Mouse (Mus musculus) 416B (cell line): ENCODE data around the gene Atxn7l3.

Experiments
- DNase-seq: peaks from one replicate; pipeline ENCODE4 v3.0.0; 2011; ENCODE audit warnings: low read depth

Gene Atxn7l3

GRCm38 (mm10) chr11:102294887-102295597 is 1.4 kb downstream of the Atxn7l3 start:
- peak; percentile 91 for DNase-seq

GRCm38 (mm10) chr11:102294416-102294815 is 2.0 kb downstream of the Atxn7l3 start:
- no peak for DNase-seq

DNA sequence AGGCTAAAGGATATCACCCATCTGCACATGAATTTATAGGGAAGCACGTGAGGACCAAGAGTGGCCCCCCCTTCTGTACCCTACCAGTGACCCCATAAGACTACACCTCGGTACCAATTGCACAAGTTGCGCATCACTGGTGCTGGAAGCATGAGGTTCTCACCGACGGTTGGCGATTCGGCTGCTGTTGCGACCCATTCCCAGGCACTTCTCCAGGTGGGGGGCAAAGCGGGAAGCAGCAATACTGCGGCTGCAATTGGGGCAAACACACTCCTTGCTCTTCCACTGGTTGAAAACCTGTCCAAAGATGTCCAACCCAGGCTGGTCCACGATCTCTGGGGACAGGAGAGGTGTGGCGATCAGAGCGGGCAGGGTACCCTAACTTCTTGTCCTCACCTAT is 2.5 kb downstream of the Atxn7l3 start:
- DNase-seq, result no peak

DNA sequence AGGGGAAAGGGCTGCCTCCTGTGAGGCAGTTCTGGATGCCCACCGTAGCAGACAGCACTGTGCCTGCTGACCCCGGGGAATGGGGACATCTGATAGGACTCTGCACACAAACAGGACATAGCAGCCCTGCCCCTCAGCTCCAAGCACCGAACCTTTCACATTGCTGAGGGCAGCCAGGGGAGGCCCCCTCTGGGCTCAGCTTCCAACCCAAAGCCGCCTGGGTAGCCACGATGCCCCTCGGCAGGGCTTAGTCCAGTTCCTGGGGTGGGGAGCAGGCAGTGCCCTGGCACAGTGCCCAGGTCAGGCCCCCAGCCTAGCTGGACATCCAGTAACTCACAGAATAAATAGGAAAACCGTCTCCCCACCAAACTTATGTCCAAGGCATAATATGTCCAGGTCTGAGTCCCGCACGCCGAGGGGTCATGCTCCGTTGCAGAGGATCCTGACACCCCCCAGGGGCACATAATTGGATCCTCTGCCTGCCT is 5.3 kb downstream of the Atxn7l3 start:
- no peak for DNase-seq

- DNase-seq, result no peak
Observed at GRCm38 (mm10) chr11:102290141-102290540, 6.3 kb downstream of the Atxn7l3 start.

DNA sequence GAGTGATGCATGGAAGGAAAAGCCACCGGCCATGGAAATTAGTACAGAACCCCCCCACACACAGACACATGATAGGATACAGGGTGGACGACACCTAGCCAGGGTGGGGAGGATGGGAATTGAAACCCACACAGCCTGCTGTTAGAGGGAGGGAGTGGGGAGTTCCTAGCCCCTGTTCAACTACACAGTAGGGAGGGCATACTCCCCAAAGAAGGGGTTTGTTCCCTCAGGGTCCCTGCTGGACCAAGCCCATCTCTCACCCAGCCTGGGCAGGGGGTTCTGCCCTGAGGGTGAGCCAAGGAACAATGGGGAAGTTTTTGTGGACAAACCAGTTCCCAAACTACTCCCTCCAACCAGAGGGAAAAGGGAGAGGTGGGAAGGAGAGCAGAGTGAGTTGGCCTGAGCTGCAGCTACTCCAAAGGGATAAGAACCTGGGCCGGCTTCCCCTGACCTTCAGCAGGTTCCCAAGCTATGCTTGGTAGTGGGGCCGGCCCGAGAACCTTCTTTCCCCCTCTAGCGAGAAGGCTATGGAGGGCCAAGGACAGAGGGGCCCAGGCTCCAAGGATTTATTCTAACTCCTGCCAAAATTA is 6.8 kb downstream of the Atxn7l3 start:
- no peak for DNase-seq

DNA sequence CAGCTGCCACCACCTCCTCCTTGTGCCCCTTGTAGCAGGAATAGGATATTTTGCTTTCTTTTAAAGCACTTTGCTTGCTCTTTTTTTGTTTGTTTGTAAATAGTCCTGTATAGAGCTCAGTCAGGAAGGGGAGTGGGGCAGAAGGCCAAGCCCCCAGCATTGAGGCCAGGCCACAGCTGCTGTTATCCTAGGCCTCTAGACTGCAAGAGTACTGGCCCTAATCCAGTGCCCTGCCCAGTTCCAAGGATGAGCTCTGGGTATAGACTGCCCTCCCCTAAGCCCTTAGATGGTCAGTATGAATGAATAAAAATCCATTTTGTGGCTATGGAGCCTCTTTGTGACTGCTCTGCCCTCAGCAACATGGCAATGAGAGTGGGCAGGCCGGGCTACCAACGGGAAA is 7.5 kb downstream of the Atxn7l3 start:
- DNase-seq, result no peak

DNA sequence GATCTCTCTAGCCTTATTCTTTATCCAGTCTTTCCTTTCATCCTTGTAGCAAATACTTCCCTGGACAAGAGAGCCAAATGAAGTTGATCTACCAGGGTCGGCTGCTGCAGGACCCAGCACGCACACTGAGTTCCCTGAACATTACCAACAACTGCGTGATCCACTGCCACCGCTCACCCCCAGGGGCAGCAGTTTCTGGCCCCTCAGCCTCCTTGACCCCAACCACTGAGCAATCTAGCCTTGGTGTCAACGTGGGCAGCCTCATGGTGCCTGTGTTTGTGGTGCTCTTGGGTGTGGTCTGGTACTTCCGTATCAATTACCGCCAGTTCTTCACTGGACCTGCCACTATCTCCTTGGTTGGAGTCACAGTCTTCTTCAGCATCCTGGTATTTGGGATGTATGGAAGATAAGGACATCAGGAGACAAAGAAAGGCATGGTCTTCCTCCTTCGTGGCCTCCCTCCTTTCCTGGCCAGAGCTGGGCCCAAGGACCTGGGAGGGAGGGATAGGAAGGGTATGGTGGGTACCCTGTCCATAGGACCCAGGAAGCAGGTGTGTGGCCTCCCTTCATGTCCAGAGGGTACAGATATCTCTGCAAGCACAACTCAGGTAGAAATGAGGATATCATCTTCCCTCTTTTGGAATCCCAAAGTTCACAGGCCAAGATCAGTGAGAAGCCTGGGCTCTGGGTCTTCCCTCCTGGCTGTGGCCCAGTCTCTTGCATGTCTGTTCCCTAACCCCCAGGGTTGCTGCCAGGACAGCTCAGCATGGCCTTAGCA is 8.2 kb downstream of the Atxn7l3 start:
- DNase-seq, result no peak

DNA sequence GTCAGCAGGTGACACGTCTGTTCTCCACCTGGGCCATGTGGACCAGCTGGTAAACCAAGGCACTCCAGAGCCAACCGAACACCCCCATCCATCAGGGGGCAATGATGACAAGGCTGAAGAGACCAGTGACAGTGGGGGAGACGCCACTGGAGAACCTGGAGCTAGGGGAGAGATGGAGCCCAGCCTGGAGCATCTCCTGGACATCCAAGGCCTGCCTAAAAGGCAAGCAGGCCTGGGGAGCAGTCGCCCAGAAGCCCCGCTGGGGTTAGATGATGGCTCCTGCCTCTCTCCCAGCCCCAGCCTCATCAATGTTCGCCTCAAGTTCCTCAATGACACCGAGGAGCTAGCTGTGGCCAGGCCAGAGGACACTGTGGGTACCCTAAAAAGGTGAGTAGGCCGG is 8.9 kb downstream of the Atxn7l3 start:
- DNase-seq, result no peak

DNA sequence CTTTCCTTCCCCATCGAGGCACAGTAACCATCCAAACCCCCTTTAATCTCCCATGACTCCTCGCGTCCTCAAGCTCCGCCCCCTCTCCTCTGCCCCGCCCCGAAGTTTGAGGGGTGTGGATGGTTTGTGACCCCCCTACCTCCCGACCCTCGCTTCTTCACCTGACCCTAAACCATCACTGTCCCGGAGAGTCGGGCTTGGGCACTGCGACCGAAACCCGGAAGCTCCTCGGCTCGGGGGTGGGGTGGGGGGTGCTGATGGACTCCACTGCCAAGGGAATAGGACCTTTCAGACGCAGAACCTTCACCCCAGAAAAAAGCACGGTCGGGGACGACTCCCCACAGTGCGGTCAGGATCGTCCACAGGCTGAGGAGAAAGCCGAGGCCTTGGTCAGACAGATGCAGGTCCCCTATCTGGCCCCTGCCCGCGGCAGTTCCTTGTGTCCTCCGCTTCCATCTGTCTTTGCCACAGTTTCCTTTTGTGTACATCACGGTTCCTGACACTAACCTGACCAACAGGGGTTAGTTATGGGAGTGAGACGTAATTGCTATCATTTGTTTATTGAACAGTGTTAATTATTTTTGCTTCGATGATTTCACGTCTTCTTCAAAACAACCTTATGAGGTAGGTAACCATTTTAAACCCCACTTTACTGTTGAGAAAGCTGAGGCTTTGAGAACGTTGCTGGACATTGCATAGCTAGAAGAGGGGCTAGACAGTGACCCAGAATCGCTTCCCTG is 11.2 kb downstream of the Atxn7l3 start:
- no peak for DNase-seq

GRCm38 (mm10) chr11:102284501-102285094 is 11.8 kb downstream of the Atxn7l3 start, which contains the start of gene Tmub2:
Tmub2 (plus strand) TSS chr11:102284931.
- DNase-seq, result peak; percentile 100

- peak; percentile 80 for DNase-seq
Observed at GRCm38 (mm10) chr11:102283922-102284321, 12.5 kb downstream of the Atxn7l3 start.

DNA sequence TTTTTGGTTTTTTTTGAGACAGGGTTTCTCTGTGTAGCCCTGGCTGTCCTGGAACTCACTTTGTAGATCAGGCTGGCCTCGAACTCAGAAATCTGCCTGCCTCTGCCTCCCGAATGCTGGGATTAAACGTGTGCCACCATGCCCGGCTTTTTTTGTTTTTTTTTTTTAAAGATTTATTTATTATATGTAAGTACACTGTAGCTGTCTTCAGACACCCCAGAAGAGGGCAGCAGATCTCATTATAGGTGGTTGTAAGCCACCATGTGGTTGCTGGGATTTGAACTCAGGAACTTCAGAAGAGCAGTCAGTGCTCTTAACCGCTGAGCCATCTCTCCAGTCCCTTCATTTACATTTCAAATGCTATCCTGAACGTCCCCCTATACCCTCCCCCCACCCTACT is 16.2 kb downstream of the Atxn7l3 start:
- DNase-seq, result peak; percentile 34

DNA sequence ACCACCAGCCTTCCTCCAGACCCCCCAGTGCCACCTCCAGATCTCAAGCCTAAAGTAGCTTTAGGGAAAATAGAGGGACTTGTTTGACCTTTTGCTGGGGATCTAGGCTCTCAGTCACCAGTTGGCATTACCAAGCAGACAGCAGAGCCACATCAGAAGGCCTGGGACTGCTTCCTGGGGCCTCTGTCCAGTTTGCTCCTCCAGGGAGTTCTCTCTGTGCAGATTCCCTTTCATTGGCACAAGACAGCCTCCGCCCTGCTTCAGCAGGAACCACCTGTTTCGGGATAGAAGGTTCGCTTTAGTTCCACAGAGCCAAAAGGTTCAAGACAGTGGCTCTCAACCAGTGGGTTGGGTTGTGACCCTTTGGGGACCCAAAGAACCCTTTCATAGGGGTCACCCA is 16.8 kb downstream of the Atxn7l3 start:
- DNase-seq, result no peak

- DNase-seq, result no peak
Observed at GRCm38 (mm10) chr11:102277754-102278153, 18.7 kb downstream of the Atxn7l3 start.

GRCm38 (mm10) chr11:102276411-102276915 is 20.0 kb downstream of the Atxn7l3 start:
- DNase-seq, result no peak

- DNase-seq, result no peak
Observed at GRCm38 (mm10) chr11:102268520-102269244, 27.7 kb downstream of the Atxn7l3 start, which contains the start of gene Asb16. Asb16 (plus strand) TSS chr11:102268743.

GRCm38 (mm10) chr11:102267480-102267879 is 29.0 kb downstream of the Atxn7l3 start:
- DNase-seq, result peak; percentile 78

DNA sequence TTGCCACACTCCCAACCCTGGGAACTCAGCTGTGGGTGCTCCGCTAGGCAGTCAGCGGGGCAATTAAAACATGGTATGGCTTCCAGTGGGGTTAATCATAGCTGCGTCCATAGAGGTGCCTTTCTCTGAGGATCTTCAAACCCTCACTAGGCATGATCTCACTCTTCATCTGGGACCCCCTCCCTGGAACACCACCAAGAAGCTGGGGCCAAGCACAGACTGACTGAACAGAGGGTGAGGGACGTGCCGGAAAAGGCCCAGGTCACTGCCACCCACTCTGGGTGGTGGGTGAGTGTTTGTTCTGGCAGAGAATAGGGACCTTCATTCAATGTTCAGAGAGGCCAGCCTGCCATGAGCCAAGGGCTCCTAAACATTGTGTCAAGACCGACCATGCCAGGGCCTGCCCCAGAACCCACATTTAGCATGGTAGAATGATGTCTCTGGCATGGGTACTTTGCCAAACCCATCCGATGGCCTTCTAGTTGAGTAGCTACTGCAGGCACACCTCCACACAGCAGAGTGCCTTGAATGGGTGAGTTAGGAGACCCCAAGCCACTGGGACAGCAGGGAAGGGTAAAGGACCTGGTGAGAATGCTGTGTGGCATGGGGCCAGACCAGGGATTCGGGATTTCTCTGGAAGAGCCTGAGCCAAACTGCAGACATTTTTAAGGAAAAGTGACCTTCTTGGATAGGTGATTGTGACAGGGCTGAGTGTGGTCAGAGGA is 29.6 kb downstream of the Atxn7l3 start:
- DNase-seq, result no peak

DNA sequence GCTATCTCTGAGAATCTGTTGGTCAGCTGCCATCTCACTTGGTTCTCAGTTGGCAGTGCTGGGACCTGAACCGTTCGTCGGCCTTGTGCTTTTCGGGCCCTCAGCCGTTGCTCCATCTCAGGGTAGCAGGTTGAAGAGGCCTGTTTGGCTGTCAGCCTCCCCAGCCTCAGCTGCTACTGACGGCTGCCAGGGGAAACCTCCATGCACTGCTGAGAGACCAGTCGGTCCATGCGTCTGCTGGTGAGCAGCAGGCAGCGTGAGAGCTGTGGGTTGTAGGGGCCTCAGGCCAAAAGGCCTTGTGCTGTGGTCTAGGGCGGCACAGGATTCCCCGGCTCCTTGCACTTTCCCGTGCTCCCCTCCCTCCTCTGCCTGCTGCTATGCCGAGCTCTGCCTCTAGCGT is 30.6 kb downstream of the Atxn7l3 start:
- no peak for DNase-seq
